Mouse (Mus musculus) MEL (cell line): ENCODE data around the gene Cox5b.

ENCODE experiments used
- CTCF ChIP-seq, 3 experiments: IDR thresholded peaks in 2 of 3; conservative IDR thresholded peaks in 1 of 3; 2 replicates each; pipeline ENCODE4 v1.5.1; 2011 to 2012; ENCODE audit warnings: low read length in 3 of 3, low read depth in 2 of 3, mild to moderate bottlenecking in 2 of 3, improper control_type of control experiment in 1 of 3, inconsistent platforms in 1 of 3, mixed read lengths in 1 of 3, moderate library complexity in 1 of 3; ENCODE audit not compliant: control insufficient read depth in 1 of 3, insufficient read depth in 1 of 3, poor library complexity in 1 of 3, severe bottlenecking in 1 of 3
- MAX ChIP-seq: IDR thresholded peaks from 2 replicates; pipeline ENCODE4 v1.6.1; 2011; ENCODE audit warnings: low read length, improper control_type of control experiment

DNA sequence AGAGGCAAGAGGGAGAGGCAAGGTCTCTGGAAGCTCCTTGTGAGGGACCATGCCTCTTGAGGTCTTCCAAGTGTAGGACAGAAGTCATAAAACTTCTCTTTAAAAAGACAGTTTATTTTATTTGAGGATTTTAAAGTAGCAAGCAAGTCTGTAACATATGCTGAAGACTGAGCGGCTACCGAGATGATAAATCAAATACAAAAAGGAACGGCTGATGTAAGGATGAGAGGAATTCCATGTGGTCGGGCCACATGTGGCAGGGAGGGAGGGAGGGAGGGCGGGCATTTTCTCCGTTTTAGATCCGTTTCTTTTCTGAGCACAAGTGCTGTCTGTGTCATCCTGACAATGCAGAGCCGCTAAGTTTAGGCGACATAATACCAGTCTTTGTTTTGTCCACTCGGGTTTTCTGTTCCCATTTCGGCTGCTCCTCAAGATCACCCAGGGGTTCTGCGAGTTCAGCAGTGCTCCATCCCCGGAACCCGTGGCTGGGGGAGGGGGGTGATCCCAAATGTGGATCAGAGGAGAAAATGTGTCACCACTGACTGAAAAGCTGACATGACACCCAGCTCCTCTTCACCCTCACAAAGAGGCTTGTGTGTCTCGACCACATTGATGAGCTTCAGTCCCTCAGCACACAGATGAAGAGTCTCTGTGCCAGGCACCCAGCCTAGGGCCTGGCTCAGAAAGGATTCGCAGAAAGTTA, 18.4 kb upstream of the Cox5b start:
- TF ChIP-seq MAX (no peak), CTCF (IDR thresholded peaks at IDR 0.05 in 2 of 3, conservative IDR thresholded peaks at IDR 0.05 in 1 of 3; ENCODE audit: control insufficient read depth in 1 of 3, insufficient read depth in 1 of 3, low read depth in 2 of 3, low read length in 3 of 3, poor library complexity in 1 of 3, severe bottlenecking in 1 of 3) (no peak)
